Mouse (Mus musculus): Measurements from ENCODE around the gene Cd48. TPM values are rescaled to one million over a fixed set of nuclear protein-coding genes. Genes with fewer than 3 reads are reported as not detected.
"Not testable (repeated sequence)": the region's sequence is repeated elsewhere in the genome, so short reads cannot be mapped to it uniquely, and the experiment has no call there.

The Cd48 gene
- polyA plus RNA-seq, 1 experiment from 2014 or later = 260 TPM

GRCm38 (mm10) chr1:171667160-171667559 lies 14.6 kb upstream of the Cd48 start:
- no peak overlapping the region for H3K27ac ChIP-seq
- 100% methylated on average over 1 of the region's 1 CpGs for WGBS (ENCODE audit: missing documents)
- no peaks in the 10 kb centered on the region for H3K36me3 ChIP-seq (ENCODE audit: inconsistent target)
- H3K79me2 ChIP-seq (ENCODE audit: inconsistent target) = no peaks in the 10 kb centered on the region
- H3K4me3 ChIP-seq (ENCODE audit: inconsistent target) = no peak overlapping the region

- not testable (repeated sequence) for H3K36me3 ChIP-seq (ENCODE audit: inconsistent target); H3K79me2 ChIP-seq (ENCODE audit: inconsistent target); H3K27ac ChIP-seq; H3K4me3 ChIP-seq (ENCODE audit: inconsistent target)
- 64% methylated on average over 1 of the region's 2 CpGs for WGBS (ENCODE audit: missing documents)
Observed at GRCm38 (mm10) chr1:171672451-171672850, 9.4 kb upstream of the Cd48 start.

- Histone ChIP-seq H3K27ac (peak overlapping the region; percentile 3; the same call in 1 of the 2 replicates), H3K79me2 (ENCODE audit: inconsistent target) (no peaks in the 10 kb centered on the region), H3K4me3 (ENCODE audit: inconsistent target) (no peak overlapping the region)
Observed at GRCm38 (mm10) chr1:171672854-171673475, 8.8 kb upstream of the Cd48 start.

GRCm38 (mm10) chr1:171674467-171674866 lies 7.3 kb upstream of the Cd48 start:
- no peak overlapping the region for H3K4me3 ChIP-seq (ENCODE audit: inconsistent target)
- WGBS (ENCODE audit: missing documents) = 14% methylated on average over 1 of the region's 1 CpGs
- no peaks in the 10 kb centered on the region for H3K36me3 ChIP-seq (ENCODE audit: inconsistent target)
- H3K27ac ChIP-seq = no peak overlapping the region
- H3K79me2 ChIP-seq (ENCODE audit: inconsistent target) = no peaks in the 10 kb centered on the region

More at GRCm38 (mm10) chr1:171672854-171673475, 8.8 kb upstream of the Cd48 start:
- WGBS (ENCODE audit: missing documents) = 42% methylated on average over 5 of the region's 5 CpGs
- no peaks in the 10 kb centered on the region for H3K36me3 ChIP-seq (ENCODE audit: inconsistent target)

- Histone ChIP-seq H3K27ac (no peak overlapping the region), H3K36me3 (ENCODE audit: inconsistent target) (no peaks in the 10 kb centered on the region), H3K4me3 (ENCODE audit: inconsistent target) (no peak overlapping the region), H3K79me2 (ENCODE audit: inconsistent target) (peaks cover 15% of the 10 kb centered on the region)
- 57% methylated on average over 1 of the region's 1 CpGs for WGBS (ENCODE audit: missing documents)
Observed at GRCm38 (mm10) chr1:171677721-171678120, 4.1 kb upstream of the Cd48 start.

GRCm38 (mm10) chr1:171681009-171681408 lies 800 bp upstream of the Cd48 start:
- peak overlapping the region; percentile 77 for H3K4me3 ChIP-seq (ENCODE audit: inconsistent target)
- peaks cover 46% of the 10 kb centered on the region for H3K79me2 ChIP-seq (ENCODE audit: inconsistent target)
- 0 out of 2 replicates have a peak, but pooled peaks cover 5% of the 10 kb centered on the region for H3K36me3 ChIP-seq (ENCODE audit: inconsistent target)
- peak overlapping the region; percentile 98 for H3K27ac ChIP-seq
- 14% methylated on average over 6 of the region's 7 CpGs for WGBS (ENCODE audit: missing documents)

- Histone ChIP-seq H3K4me3 (ENCODE audit: inconsistent target) (no peak overlapping the region), H3K36me3 (ENCODE audit: inconsistent target) (0 out of 2 replicates have a peak, but pooled peaks cover 5% of the 10 kb centered on the region), H3K79me2 (ENCODE audit: inconsistent target) (peaks cover 85% of the 10 kb centered on the region), H3K27ac (peak overlapping the region; percentile 25; the same call in 1 of the 2 replicates)
- 73% methylated on average over 9 of the region's 9 CpGs for WGBS (ENCODE audit: missing documents)
Observed at GRCm38 (mm10) chr1:171684923-171685322, 3.1 kb downstream of the Cd48 start.

- Histone ChIP-seq H3K79me2 (ENCODE audit: inconsistent target) (peaks cover 98% of the 10 kb centered on the region), H3K36me3 (ENCODE audit: inconsistent target) (0 out of 2 replicates have a peak, but pooled peaks cover 5% of the 10 kb centered on the region), H3K4me3 (ENCODE audit: inconsistent target) (no peak overlapping the region), H3K27ac (peak overlapping the region; percentile 42)
- 17% methylated on average over 4 of the region's 4 CpGs for WGBS (ENCODE audit: missing documents)
Observed at GRCm38 (mm10) chr1:171687320-171687719, 5.5 kb downstream of the Cd48 start.

- no peak overlapping the region for H3K27ac ChIP-seq
- peaks cover 30% of the 10 kb centered on the region; the same call in 1 of the 2 replicates for H3K36me3 ChIP-seq (ENCODE audit: inconsistent target)
- H3K4me3 ChIP-seq (ENCODE audit: inconsistent target) = no peak overlapping the region
- H3K79me2 ChIP-seq (ENCODE audit: inconsistent target) = peaks cover 100% of the 10 kb centered on the region
- 80% methylated on average over 1 of the region's 1 CpGs for WGBS (ENCODE audit: missing documents)
Observed at GRCm38 (mm10) chr1:171693918-171694317, 12.1 kb downstream of the Cd48 start.

- H3K4me3 ChIP-seq (ENCODE audit: inconsistent target) = no peak overlapping the region
- H3K36me3 ChIP-seq (ENCODE audit: inconsistent target) = peaks cover 73% of the 10 kb centered on the region
- WGBS (ENCODE audit: missing documents) = 16% methylated on average over 6 of the region's 6 CpGs
- H3K79me2 ChIP-seq (ENCODE audit: inconsistent target) = peaks cover 74% of the 10 kb centered on the region
- no peak overlapping the region for H3K27ac ChIP-seq
Observed at GRCm38 (mm10) chr1:171698983-171699382, 17.2 kb downstream of the Cd48 start.

GRCm38 (mm10) chr1:171713736-171714135 lies 31.9 kb downstream of the Cd48 start:
- not testable (repeated sequence) for H3K36me3 ChIP-seq (ENCODE audit: inconsistent target); H3K4me3 ChIP-seq (ENCODE audit: inconsistent target); H3K79me2 ChIP-seq (ENCODE audit: inconsistent target)
- peak overlapping the region; percentile 95 for H3K27ac ChIP-seq
- WGBS (ENCODE audit: missing documents) = 88% methylated on average over 1 of the region's 1 CpGs

- Histone ChIP-seq H3K27ac (no peak overlapping the region), H3K4me3 (ENCODE audit: inconsistent target) (no peak overlapping the region), H3K79me2 (ENCODE audit: inconsistent target) (no peaks in the 10 kb centered on the region), H3K36me3 (ENCODE audit: inconsistent target) (no peaks in the 10 kb centered on the region)
- WGBS (ENCODE audit: missing documents) = 100% methylated on average over 2 of the region's 2 CpGs
Observed at GRCm38 (mm10) chr1:171715434-171715833, 33.6 kb downstream of the Cd48 start.

- H3K27ac ChIP-seq = no peak overlapping the region
- 100% methylated on average over 1 of the region's 1 CpGs for WGBS (ENCODE audit: missing documents)
- H3K79me2 ChIP-seq (ENCODE audit: inconsistent target) = no peaks in the 10 kb centered on the region
- H3K36me3 ChIP-seq (ENCODE audit: inconsistent target) = no peaks in the 10 kb centered on the region
- no peak overlapping the region for H3K4me3 ChIP-seq (ENCODE audit: inconsistent target)
Observed at GRCm38 (mm10) chr1:171716232-171716631, 34.4 kb downstream of the Cd48 start.

GRCm38 (mm10) chr1:171731195-171731594 lies 49.4 kb downstream of the Cd48 start:
- no peaks in the 10 kb centered on the region for H3K79me2 ChIP-seq (ENCODE audit: inconsistent target)
- H3K27ac ChIP-seq = no peak overlapping the region
- H3K36me3 ChIP-seq (ENCODE audit: inconsistent target) = no peaks in the 10 kb centered on the region
- no peak overlapping the region for H3K4me3 ChIP-seq (ENCODE audit: inconsistent target)

GRCm38 (mm10) chr1:171734898-171735297 lies 53.1 kb downstream of the Cd48 start:
- WGBS (ENCODE audit: missing documents) = 35% methylated on average over 6 of the region's 6 CpGs
- no peak overlapping the region for H3K27ac ChIP-seq
- H3K36me3 ChIP-seq (ENCODE audit: inconsistent target) = no peaks in the 10 kb centered on the region
- H3K79me2 ChIP-seq (ENCODE audit: inconsistent target) = no peaks in the 10 kb centered on the region
- H3K4me3 ChIP-seq (ENCODE audit: inconsistent target) = no peak overlapping the region

All from macrophage (primary cell).